Mouse (Mus musculus) fat pad, adult 2 months (tissue): ENCODE data around the gene 1700001C19Rik.

Source experiments
- DNase-seq: peaks from one replicate; pipeline ENCODE4 v3.0.0-alpha.2; 2011; ENCODE audit warnings: low read depth, low spot score; ENCODE audit errors: extremely low read depth

Gene 1700001C19Rik

DNA sequence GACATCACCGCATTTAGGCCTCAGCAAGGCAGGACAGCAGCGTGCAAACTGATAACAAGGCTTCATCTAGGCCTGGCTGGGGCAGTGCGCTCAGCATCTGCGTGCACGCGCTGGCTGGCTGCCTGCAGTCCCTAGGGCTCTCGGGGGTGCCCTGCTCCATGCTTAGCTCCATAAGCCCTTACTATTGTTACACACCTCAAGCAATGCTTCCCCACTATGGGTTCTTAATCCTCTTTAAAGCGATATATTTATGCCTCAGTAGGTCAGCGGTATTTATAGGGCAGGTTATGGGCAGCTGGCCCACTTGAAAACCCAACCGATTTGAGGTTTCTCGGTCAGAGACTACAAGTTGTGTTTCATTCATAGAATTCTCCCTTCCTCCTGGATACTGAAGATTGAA, 55.3 kb downstream of the 1700001C19Rik start:
- no peak for DNase-seq

DNA sequence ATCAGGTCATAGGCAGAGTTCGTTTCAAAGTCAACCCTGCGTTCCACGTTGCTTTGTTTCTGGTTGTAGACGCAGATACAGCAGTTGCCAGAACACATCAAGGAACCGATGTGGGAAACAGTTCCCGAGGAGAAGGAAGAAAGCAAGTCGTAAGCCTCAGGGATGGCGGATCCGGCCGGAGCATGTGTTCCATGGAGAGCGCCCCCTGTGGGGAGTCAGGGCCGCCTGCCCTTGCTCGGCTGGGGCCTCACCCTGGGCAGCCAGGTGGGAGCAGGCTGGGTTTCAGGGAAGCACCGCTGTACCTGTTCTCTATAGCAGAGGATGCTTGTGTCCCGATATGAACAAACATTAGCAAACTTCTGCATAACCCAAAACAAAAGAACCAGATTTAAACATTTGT, 59.0 kb downstream of the 1700001C19Rik start:
- DNase-seq, result no peak

DNA sequence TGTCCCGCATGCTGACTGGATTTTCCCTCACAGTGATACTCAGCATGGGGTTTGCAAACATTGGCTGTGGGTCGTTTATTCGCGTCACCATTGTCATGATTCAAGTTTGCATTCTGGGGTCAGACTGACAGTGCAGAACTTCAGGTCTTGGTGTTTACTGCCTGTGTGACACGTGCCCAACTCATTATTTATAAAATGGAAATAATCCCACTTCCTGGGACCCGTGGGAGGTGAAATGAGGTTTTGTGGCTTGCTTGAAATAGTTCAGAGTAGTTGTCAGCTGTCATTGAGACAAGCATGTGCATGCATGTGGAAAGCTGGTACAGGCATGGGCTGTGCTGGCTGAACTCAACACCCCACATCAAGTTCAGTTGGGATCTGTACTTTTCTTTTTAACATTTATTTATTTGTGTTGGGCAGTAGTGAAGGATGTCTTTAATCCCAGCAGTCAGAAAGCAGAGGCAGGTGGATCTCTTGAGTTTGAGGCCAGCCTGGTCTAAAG, 60.3 kb downstream of the 1700001C19Rik start:
- DNase-seq, result no peak

DNA sequence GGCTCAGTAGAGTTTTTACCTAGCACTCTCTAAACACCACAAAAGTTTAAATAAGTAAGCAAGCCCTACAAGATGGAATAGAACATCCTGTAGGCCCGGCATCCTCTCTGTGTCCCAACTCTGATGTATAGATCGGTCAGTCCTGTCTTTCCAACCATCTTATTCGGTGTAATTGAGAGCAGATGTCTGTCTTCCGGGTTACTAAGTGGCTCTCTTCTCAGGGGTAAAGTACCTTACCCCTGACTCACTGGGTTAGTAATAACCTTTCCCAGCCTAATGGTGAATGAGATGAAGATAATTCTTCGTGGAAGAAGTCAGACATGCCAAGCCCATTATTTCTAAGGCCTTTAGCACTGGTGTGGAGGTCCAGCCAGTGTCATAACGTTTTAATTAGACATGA, 63.2 kb downstream of the 1700001C19Rik start:
- no peak for DNase-seq

DNA sequence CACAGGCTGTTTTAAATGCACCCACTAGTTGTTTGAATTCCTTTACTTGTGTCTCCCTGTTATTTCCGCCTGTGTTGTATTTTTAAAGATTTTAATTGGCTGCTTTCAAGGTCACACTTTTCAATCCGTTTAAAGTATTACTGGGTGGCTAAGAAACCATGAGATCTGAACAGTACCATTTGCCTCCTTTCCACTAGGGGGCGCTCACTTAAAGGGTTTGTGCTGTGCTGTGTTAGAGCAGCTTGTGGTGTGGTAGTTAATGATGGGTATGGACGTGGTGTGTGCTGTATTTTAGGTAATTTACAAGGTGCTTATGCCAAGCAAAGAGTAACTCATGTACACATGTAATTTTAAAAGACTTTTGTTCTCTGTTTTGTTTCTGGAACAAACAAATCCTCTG, 65.7 kb downstream of the 1700001C19Rik start:
- no peak for DNase-seq

DNA sequence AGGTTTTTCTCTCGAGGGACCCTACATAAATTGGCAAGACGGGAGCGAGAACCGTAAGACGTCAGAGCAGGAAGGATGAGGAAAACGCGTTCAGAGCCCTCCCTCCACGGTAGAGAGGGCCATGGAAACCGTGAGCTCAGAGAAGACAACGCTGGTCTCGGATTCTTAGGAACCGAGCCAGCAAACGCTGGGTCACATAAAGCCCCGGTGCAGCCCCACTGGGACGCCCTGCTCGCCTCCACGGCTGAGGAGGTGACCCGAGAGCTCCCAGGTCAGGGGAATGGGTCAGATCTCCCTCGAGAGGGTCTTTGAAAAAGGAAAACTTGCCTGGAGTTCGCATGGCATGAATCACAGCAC, 68.1 kb downstream of the 1700001C19Rik start:
- no peak for DNase-seq

DNA sequence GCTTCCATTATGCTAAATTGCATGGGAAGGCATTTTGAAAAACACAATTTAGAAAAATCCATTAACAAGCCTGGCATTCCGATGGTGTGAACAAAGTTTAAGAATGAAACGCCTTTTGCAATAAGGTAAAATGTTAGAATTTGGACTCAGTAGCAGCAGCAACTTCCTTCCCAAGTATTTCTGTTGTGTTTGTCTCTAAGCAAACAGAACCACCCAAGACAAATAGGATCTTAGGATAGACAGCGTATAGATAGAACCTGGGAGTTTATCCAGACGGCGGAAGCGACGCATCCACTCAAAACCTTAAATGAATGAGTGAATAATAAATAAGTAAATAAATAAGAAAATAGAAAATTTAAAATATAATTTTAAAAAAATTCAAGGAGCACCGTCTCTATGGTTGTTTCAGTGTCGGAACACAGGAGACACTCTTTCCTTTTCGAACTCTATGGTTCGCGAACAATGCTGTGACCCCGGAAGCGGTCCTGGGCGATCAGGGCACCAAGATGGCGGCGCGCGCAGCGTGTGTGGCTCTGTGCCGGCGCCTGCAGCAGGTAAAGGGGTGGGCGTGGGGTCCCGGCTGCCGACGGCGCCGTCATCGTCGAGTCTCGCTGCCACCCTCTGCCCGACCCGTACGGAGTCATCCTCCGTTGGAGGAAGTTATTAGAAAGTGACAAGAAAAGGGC, 68.6 kb downstream of the 1700001C19Rik start, which contains the start of gene Mrps10:
Gene Mrps10, plus strand, starts transcription at position 487 of the 686 bp plus-strand sequence.
- DNase-seq, result peak; percentile 11
